In genomic region chr16:28793115-28793514, GRCm38 (mm10) we compare ENCODE assay signal across 9 mouse cellular contexts. TPM values are rescaled to one million over a fixed set of nuclear protein-coding genes. Genes with fewer than 3 reads are reported as not detected.
DNase-seq lines count a peak whose midpoint lies in the region; ATAC-seq and TF ChIP-seq lines count a peak whose summit lies in the region.
"Had no signal": no experiment of that assay in that cellular context is flagged by ENCODE, and none has a peak within 500 bp of the region (broad histone marks: within the 10 kb centered on the region; RNA-seq: fewer than 3 reads in every experiment).

No protein-coding gene starts in this region.

- no peak overlapping the region for H3K9ac ChIP-seq in neural tube, embryonic 15.5 days (replicated peaks)
- H3K9ac ChIP-seq in kidney, postnatal 0 days (ENCODE audit: low read depth, low read length): no peak overlapping the region
- H3K9ac ChIP-seq in lung, postnatal 0 days (replicated peaks; ENCODE audit: low read depth): no peak overlapping the region
- H3K9ac ChIP-seq: embryonic facial prominence, embryonic 15.5 days had no signal

- no peaks in the 10 kb centered on the region for H3K36me3 ChIP-seq in neural tube, embryonic 15.5 days
- H3K36me3 ChIP-seq in kidney, postnatal 0 days (ENCODE audit: insufficient read depth, low read length): no peaks in the 10 kb centered on the region
- no peaks in the 10 kb centered on the region for H3K36me3 ChIP-seq in lung, postnatal 0 days (ENCODE audit: insufficient read depth, low read length)
- H3K36me3 ChIP-seq in small intestine, adult 2 months (ENCODE audit: control insufficient read depth, insufficient read depth, low read length): no peaks in the 10 kb centered on the region
- H3K36me3 ChIP-seq: embryonic facial prominence, embryonic 15.5 days had no signal

- no peak for ATAC-seq in neural tube, embryonic 15.5 days (ENCODE audit: low FRiP score)
- no peak for ATAC-seq in kidney, postnatal 0 days (replicated peaks; ENCODE audit: low FRiP score, low read depth)
- ATAC-seq in lung, postnatal 0 days: no peak

- TF ChIP-seq CTCF in bone marrow, adult 2 months (IDR thresholded peaks at IDR 0.05; ENCODE audit: control insufficient read depth, insufficient read depth, low read length): peak; percentile 39; the same call in 1 of the 2 replicates
- TF ChIP-seq CTCF in kidney, postnatal 0 days (IDR thresholded peaks at IDR 0.05; ENCODE audit: low read depth): peak; percentile 80
- TF ChIP-seq CTCF in lung, postnatal 0 days (IDR thresholded peaks at IDR 0.05): peak; percentile 68
- TF ChIP-seq CTCF in small intestine, adult 2 months (IDR thresholded peaks at IDR 0.05; ENCODE audit: extremely low read depth, insufficient read length, insufficient replicate concordance, low read depth, low read length): peak; percentile 65; the same call in 1 of the 2 replicates

- H3K27me3 ChIP-seq in neural tube, embryonic 15.5 days (replicated peaks): no peaks in the 10 kb centered on the region
- no peaks in the 10 kb centered on the region for H3K27me3 ChIP-seq in kidney, postnatal 0 days (ENCODE audit: insufficient read depth, low read length)
- H3K27me3 ChIP-seq in lung, postnatal 0 days (replicated peaks; ENCODE audit: insufficient read depth, low read length): no peaks in the 10 kb centered on the region
- no peaks in the 10 kb centered on the region for H3K27me3 ChIP-seq in small intestine, adult 2 months (ENCODE audit: control insufficient read depth, insufficient read depth, low read length)
- H3K27me3 ChIP-seq: embryonic facial prominence, embryonic 15.5 days had no signal

- no peak overlapping the region for H3K4me2 ChIP-seq in neural tube, embryonic 15.5 days
- H3K4me2 ChIP-seq in kidney, postnatal 0 days (ENCODE audit: low read length): no peak overlapping the region
- H3K4me2 ChIP-seq in lung, postnatal 0 days (replicated peaks; ENCODE audit: low read depth, low read length): no peak overlapping the region
- H3K4me2 ChIP-seq: embryonic facial prominence, embryonic 15.5 days had no signal

- 7% methylated on average over 4 of the region's 4 CpGs for WGBS in neural tube, embryonic 15.5 days
- 5% methylated on average over 4 of the region's 4 CpGs for WGBS in bone marrow, adult 2 months
- 4% methylated on average over 4 of the region's 4 CpGs for WGBS in kidney, postnatal 0 days
- WGBS in lung, postnatal 0 days: 1% methylated on average over 4 of the region's 4 CpGs
- WGBS in small intestine, adult 2 months: 5% methylated on average over 4 of the region's 4 CpGs

- DNase-seq in neural tube, embryonic 10.5 days (ENCODE audit: extremely low spot score, low spot score): peak; percentile 22
- peak; percentile 48 for DNase-seq in embryo, embryonic 9.5 days (ENCODE audit: extremely low spot score)
- peak; percentile 58 for DNase-seq in kidney, postnatal 0 days (ENCODE audit: low spot score)
- DNase-seq in lung, postnatal 0 days (ENCODE audit: low spot score): peak; percentile 43
- no peak for DNase-seq in ovary, adult 18-20 months (ENCODE audit: low spot score)

- no peaks in the 10 kb centered on the region for H3K9me3 ChIP-seq in neural tube, embryonic 15.5 days (replicated peaks)
- no peaks in the 10 kb centered on the region for H3K9me3 ChIP-seq in kidney, postnatal 0 days (replicated peaks; ENCODE audit: low read length)
- H3K9me3 ChIP-seq in lung, postnatal 0 days (ENCODE audit: low read length): no peaks in the 10 kb centered on the region
- H3K9me3 ChIP-seq: embryonic facial prominence, embryonic 15.5 days had no signal

- no peak overlapping the region for H3K27ac ChIP-seq in neural tube, embryonic 15.5 days (replicated peaks)
- no peak overlapping the region for H3K27ac ChIP-seq in bone marrow, adult 2 months (ENCODE audit: control insufficient read depth, insufficient read depth, low read depth, low read length, poor library complexity)
- H3K27ac ChIP-seq in kidney, postnatal 0 days: no peak overlapping the region
- no peak overlapping the region for H3K27ac ChIP-seq in lung, postnatal 0 days (ENCODE audit: low read length)
- H3K27ac ChIP-seq in small intestine, adult 2 months (ENCODE audit: insufficient read depth, low read depth, low read length): no peak overlapping the region
- H3K27ac ChIP-seq: embryonic facial prominence, embryonic 15.5 days had no signal

- H3K4me3 ChIP-seq in neural tube, embryonic 15.5 days (replicated peaks): no peak overlapping the region
- H3K4me3 ChIP-seq in bone marrow, adult 2 months (replicated peaks; ENCODE audit: control insufficient read depth, low read depth, low read length): no peak overlapping the region
- no peak overlapping the region for H3K4me3 ChIP-seq in kidney, postnatal 0 days (replicated peaks; ENCODE audit: low read depth, low read length)
- H3K4me3 ChIP-seq in lung, postnatal 0 days (ENCODE audit: low read depth, low read length): no peak overlapping the region
- no peak overlapping the region for H3K4me3 ChIP-seq in small intestine, adult 2 months (ENCODE audit: low read depth, low read length)
- H3K4me3 ChIP-seq: embryonic facial prominence, embryonic 15.5 days had no signal

- H3K4me1 ChIP-seq in neural tube, embryonic 15.5 days: no peaks in the 10 kb centered on the region
- no peaks in the 10 kb centered on the region for H3K4me1 ChIP-seq in bone marrow, adult 2 months (ENCODE audit: control insufficient read depth, insufficient read depth, low read length)
- H3K4me1 ChIP-seq in kidney, postnatal 0 days (replicated peaks; ENCODE audit: insufficient read depth, low read length): no peaks in the 10 kb centered on the region
- H3K4me1 ChIP-seq in lung, postnatal 0 days (ENCODE audit: insufficient read depth, low read depth, low read length): no peaks in the 10 kb centered on the region
- no peaks in the 10 kb centered on the region for H3K4me1 ChIP-seq in small intestine, adult 2 months (ENCODE audit: control insufficient read depth, insufficient read depth, insufficient read length, low read length)
- H3K4me1 ChIP-seq: embryonic facial prominence, embryonic 15.5 days had no signal

- TF ChIP-seq EP300 in lung, postnatal 0 days (IDR thresholded peaks at IDR 0.05): no peak

- no peak for TF ChIP-seq POLR2A in bone marrow, adult 2 months (IDR thresholded peaks at IDR 0.05; ENCODE audit: borderline replicate concordance, control insufficient read depth, low read depth, low read length)
- no peak for TF ChIP-seq POLR2A in small intestine, adult 2 months (IDR thresholded peaks at IDR 0.05; ENCODE audit: low read depth, low read length)

RNA-seq across cellular contexts. Expression of gene Fgf12, which starts 40.2 kb away (rescaled TPM):
- 62.3 and 72.5 TPM in 2 replicates for polyA plus RNA-seq in neural tube, embryonic 15.5 days (2015; fragmentation: Nextera tagmentation; extraction: Ambion mirVana)
- 0.85 TPM in 1 of 2 replicates, not detected in the other for polyA plus RNA-seq in bone marrow, adult 2 months (2011; ENCODE audit: insufficient read depth, insufficient read length, low replicate concordance, missing spikeins)
- polyA plus RNA-seq in kidney, postnatal 0 days (2015; fragmentation: Nextera tagmentation; extraction: Ambion mirVana): 2.3 and 2.9 TPM in 2 replicates
- polyA plus RNA-seq in lung, postnatal 0 days (2015; fragmentation: Nextera tagmentation; extraction: Ambion mirVana): 3.6 and 3.9 TPM in 2 replicates
- 0.24 TPM in 1 of 2 replicates, not detected in the other for polyA plus RNA-seq in small intestine, adult 2 months (2012; rRNA removed)

Comparison
In these comparisons a context has a peak if more than half of its experiments do, and no peak if none do; other contexts are left out.
1. RNA of gene Fgf12, which starts 40.2 kb away (polyA plus RNA-seq): 62.3 to 72.5 TPM in neural tube, embryonic 15.5 days; 3.6 to 3.9 TPM in lung, postnatal 0 days, 2.3 to 2.9 TPM in kidney, postnatal 0 days, 0.85 TPM in bone marrow, adult 2 months and 0.24 TPM in small intestine, adult 2 months; every median in the first group is over 10 times any median in the second.
2. Peak in every context shown above with its lines, with median percentiles within 50 percentile points of each other: CTCF ChIP-seq.